Mouse (Mus musculus) forebrain, embryonic 15.5 days (tissue): Measurements from ENCODE around the gene Gramd1b. TPM values are rescaled to one million over a fixed set of nuclear protein-coding genes. Genes with fewer than 3 reads are reported as not detected.
A peak's percentile ranks its signal among the peaks of the same experiment; 100 is the strongest.

ENCODE experiments used
- ATAC-seq: fragments of 200-750 bp; cut with Nextera tagmentation; replicated peaks from 2 replicates; pipeline ENCODE4 v1.8.0; 2017; ENCODE audit warnings: mild to moderate bottlenecking, moderate TSS enrichment, moderate library complexity
- H3K27ac ChIP-seq: fragments of 300-500 bp; sonication (generic); replicated peaks from 2 replicates; pipeline ENCODE4 v1.5.1; 2015; ENCODE audit warnings: mild to moderate bottlenecking, inconsistent platforms
- H3K27me3 ChIP-seq: fragments of 300-500 bp; sonication (generic); 2 replicates; pipeline ENCODE4 v1.6.1; 2015; ENCODE audit warnings: inconsistent platforms
- H3K36me3 ChIP-seq: fragments of 300-500 bp; sonication (generic); 2 replicates; pipeline ENCODE4 v1.6.1; 2015; ENCODE audit warnings: mild to moderate bottlenecking, inconsistent platforms
- H3K4me1 ChIP-seq: fragments of 300-500 bp; sonication (generic); 2 replicates; pipeline ENCODE4 v1.6.1; 2015; ENCODE audit warnings: inconsistent platforms
- H3K4me2 ChIP-seq: fragments of 300-500 bp; sonication (generic); replicated peaks from 2 replicates; pipeline ENCODE4 v1.6.1; 2015; ENCODE audit warnings: mild to moderate bottlenecking, inconsistent platforms
- H3K4me3 ChIP-seq: fragments of 300-500 bp; sonication (generic); 2 replicates; pipeline ENCODE4 v1.5.1; 2015; ENCODE audit warnings: mild to moderate bottlenecking, inconsistent platforms
- H3K9ac ChIP-seq: fragments of 300-500 bp; sonication (generic); replicated peaks from 2 replicates; pipeline ENCODE4 v1.6.1; 2015; ENCODE audit warnings: mild to moderate bottlenecking, inconsistent platforms
- H3K9me3 ChIP-seq: fragments of 300-500 bp; sonication (generic); 2 replicates; pipeline ENCODE4 v1.6.1; 2016; ENCODE audit warnings: inconsistent platforms
- WGBS: fragments of 180-500 bp; shearing (Covaris S2); methylation state at CpG from one replicate; pipeline ENCODE4 v1.1.7; 2015; ENCODE audit warnings: mixed read lengths; 5-methylcytosine and 5-hydroxymethylcytosine counted together
- polyA plus RNA-seq: library from polyadenylated mRNA; unstranded; fragments of >200 nt; fragmentation: Nextera tagmentation; extraction: Ambion mirVana; gene quantifications from 2 replicates; pipeline ENCODE4 v1.2.1, GENCODE M21; 2015

Gramd1b gene
- 18.2 and 19.6 TPM in 2 replicates for polyA plus RNA-seq

GRCm38 (mm10) chr9:40531027-40531621, at the start of gene Gramd1b:
TSS of gene Gramd1b (minus strand) at chr9:40531383.
- WGBS: under 1% methylated on average over 40 of the region's 40 CpGs
- ATAC-seq: peak; percentile 77
- Histone ChIP-seq H3K4me1 (peaks cover 9% of the 10 kb centered on the region; the same call in 1 of the 2 replicates), H3K9ac (peak within 1 kb of the TSS; percentile 59), H3K4me2 (peak within 1 kb of the TSS; percentile 64), H3K27me3 (no peaks in the 10 kb centered on the region), H3K4me3 (peak within 1 kb of the TSS; percentile 52), H3K27ac (peak within 1 kb of the TSS; percentile 52), H3K36me3 (no peaks in the 10 kb centered on the region), H3K9me3 (no peaks in the 10 kb centered on the region)

GRCm38 (mm10) chr9:40578726-40579625, 47.8 kb upstream of the Gramd1b start:
- Histone ChIP-seq H3K4me1 (peaks cover 9% of the 10 kb centered on the region; the same call in 1 of the 2 replicates), H3K4me3 (no peak overlapping the region), H3K27me3 (no peaks in the 10 kb centered on the region), H3K4me2 (no peak overlapping the region), H3K9ac (no peak overlapping the region), H3K27ac (peak overlapping the region; percentile 41), H3K36me3 (no peaks in the 10 kb centered on the region), H3K9me3 (no peaks in the 10 kb centered on the region)
- ATAC-seq: no peak
- WGBS: 67% methylated on average over 11 of the region's 11 CpGs

- no peak for ATAC-seq
- Histone ChIP-seq H3K27ac (no peak overlapping the region), H3K4me2 (no peak overlapping the region), H3K27me3 (no peaks in the 10 kb centered on the region), H3K9ac (no peak overlapping the region), H3K9me3 (no peaks in the 10 kb centered on the region), H3K36me3 (no peaks in the 10 kb centered on the region), H3K4me3 (no peak overlapping the region), H3K4me1 (peaks cover 7% of the 10 kb centered on the region; the same call in 1 of the 2 replicates)
- WGBS: 39% methylated on average over 7 of the region's 7 CpGs
Measured at GRCm38 (mm10) chr9:40577132-40577531, 45.9 kb upstream of the Gramd1b start.

GRCm38 (mm10) chr9:40575053-40575985, 44.1 kb upstream of the Gramd1b start:
- Histone ChIP-seq H3K9ac (no peak overlapping the region), H3K36me3 (no peaks in the 10 kb centered on the region), H3K27me3 (no peaks in the 10 kb centered on the region), H3K4me2 (no peak overlapping the region), H3K9me3 (no peaks in the 10 kb centered on the region), H3K4me1 (peaks cover 7% of the 10 kb centered on the region; the same call in 1 of the 2 replicates), H3K27ac (peak overlapping the region; percentile 29), H3K4me3 (no peak overlapping the region)
- WGBS: 57% methylated on average over 14 of the region's 14 CpGs
- ATAC-seq: no peak

- H3K4me1 ChIP-seq: peaks cover 7% of the 10 kb centered on the region; the same call in 1 of the 2 replicates
- ATAC-seq: no peak
- H3K27me3 ChIP-seq: no peaks in the 10 kb centered on the region
- WGBS: 47% methylated on average over 2 of the region's 2 CpGs
- H3K9me3 ChIP-seq: no peaks in the 10 kb centered on the region
- H3K36me3 ChIP-seq: no peaks in the 10 kb centered on the region
- H3K4me2 ChIP-seq: no peak overlapping the region
- H3K4me3 ChIP-seq: no peak overlapping the region
- H3K27ac ChIP-seq: no peak overlapping the region
- H3K9ac ChIP-seq: no peak overlapping the region
Measured at GRCm38 (mm10) chr9:40571280-40571679, 40.1 kb upstream of the Gramd1b start.

- no peak for ATAC-seq
- Histone ChIP-seq H3K4me1 (no peaks in the 10 kb centered on the region), H3K9me3 (no peaks in the 10 kb centered on the region), H3K4me3 (no peak overlapping the region), H3K27ac (no peak overlapping the region), H3K9ac (no peak overlapping the region), H3K27me3 (no peaks in the 10 kb centered on the region), H3K36me3 (no peaks in the 10 kb centered on the region), H3K4me2 (no peak overlapping the region)
- WGBS: 71% methylated on average over 8 of the region's 8 CpGs
Measured at GRCm38 (mm10) chr9:40568070-40568469, 36.9 kb upstream of the Gramd1b start.

GRCm38 (mm10) chr9:40563750-40564149, 32.6 kb upstream of the Gramd1b start:
- Histone ChIP-seq H3K27ac (no peak overlapping the region), H3K4me3 (no peak overlapping the region), H3K27me3 (no peaks in the 10 kb centered on the region), H3K9ac (no peak overlapping the region), H3K36me3 (no peaks in the 10 kb centered on the region), H3K4me2 (no peak overlapping the region), H3K4me1 (no peaks in the 10 kb centered on the region), H3K9me3 (no peaks in the 10 kb centered on the region)
- ATAC-seq: no peak

GRCm38 (mm10) chr9:40559646-40560045, 28.5 kb upstream of the Gramd1b start:
- Histone ChIP-seq H3K27ac (no peak overlapping the region), H3K4me2 (no peak overlapping the region), H3K9ac (no peak overlapping the region), H3K36me3 (no peaks in the 10 kb centered on the region), H3K4me1 (no peaks in the 10 kb centered on the region), H3K4me3 (no peak overlapping the region), H3K27me3 (no peaks in the 10 kb centered on the region), H3K9me3 (no peaks in the 10 kb centered on the region)
- no peak for ATAC-seq
- 76% methylated on average over 7 of the region's 7 CpGs for WGBS

GRCm38 (mm10) chr9:40557796-40558195, 26.6 kb upstream of the Gramd1b start:
- Histone ChIP-seq H3K4me1 (no peaks in the 10 kb centered on the region), H3K27me3 (no peaks in the 10 kb centered on the region), H3K4me3 (no peak overlapping the region), H3K36me3 (no peaks in the 10 kb centered on the region), H3K9me3 (no peaks in the 10 kb centered on the region), H3K27ac (no peak overlapping the region), H3K4me2 (no peak overlapping the region), H3K9ac (no peak overlapping the region)
- 72% methylated on average over 5 of the region's 5 CpGs for WGBS
- no peak for ATAC-seq

GRCm38 (mm10) chr9:40556396-40556795, 25.2 kb upstream of the Gramd1b start:
- no peaks in the 10 kb centered on the region for H3K36me3 ChIP-seq
- no peak overlapping the region for H3K27ac ChIP-seq
- ATAC-seq: no peak
- H3K9me3 ChIP-seq: no peaks in the 10 kb centered on the region
- no peaks in the 10 kb centered on the region for H3K4me1 ChIP-seq
- no peaks in the 10 kb centered on the region for H3K27me3 ChIP-seq
- H3K4me3 ChIP-seq: no peak overlapping the region
- WGBS: 70% methylated on average over 4 of the region's 4 CpGs
- H3K9ac ChIP-seq: no peak overlapping the region
- no peak overlapping the region for H3K4me2 ChIP-seq

- Histone ChIP-seq H3K9me3 (no peaks in the 10 kb centered on the region), H3K4me1 (no peaks in the 10 kb centered on the region), H3K27me3 (no peaks in the 10 kb centered on the region), H3K4me2 (no peak overlapping the region), H3K36me3 (no peaks in the 10 kb centered on the region), H3K4me3 (no peak overlapping the region), H3K9ac (no peak overlapping the region), H3K27ac (no peak overlapping the region)
- 63% methylated on average over 5 of the region's 5 CpGs for WGBS
- no peak for ATAC-seq
Measured at GRCm38 (mm10) chr9:40555243-40555642, 24.1 kb upstream of the Gramd1b start.
